Mouse (Mus musculus) liver, embryonic 16.5 days (tissue): ENCODE data around the gene 2310046K23Rik. TPM values are rescaled to one million over a fixed set of nuclear protein-coding genes. Genes with fewer than 3 reads are reported as not detected.
"Not testable (repeated sequence)": the region's sequence is repeated elsewhere in the genome, so short reads cannot be mapped to it uniquely, and the experiment has no call there.

Experiments used
- ATAC-seq: fragments of 200-750 bp; cut with Nextera tagmentation; 2 replicates; pipeline ENCODE4 v1.8.0; 2017; ENCODE audit warnings: low read depth, mild to moderate bottlenecking, moderate number of reproducible peaks, moderate library complexity
- H3K27ac ChIP-seq: fragments of 300-500 bp; sonication (generic); 2 replicates; pipeline ENCODE4 v1.5.1; 2014; ENCODE audit warnings: mild to moderate bottlenecking, low read length
- H3K27me3 ChIP-seq: fragments of 300-500 bp; sonication (generic); 2 replicates; pipeline ENCODE4 v1.6.1; 2014; ENCODE audit warnings: low read depth, low read length, mixed read lengths; ENCODE audit not compliant: control insufficient read depth, insufficient read depth
- H3K36me3 ChIP-seq: fragments of 300-500 bp; sonication (generic); 2 replicates; pipeline ENCODE4 v1.6.1; 2014; ENCODE audit warnings: mild to moderate bottlenecking; ENCODE audit not compliant: control insufficient read depth, insufficient read depth
- H3K4me1 ChIP-seq: fragments of 300-500 bp; sonication (generic); 2 replicates; pipeline ENCODE4 v1.6.1; 2014; ENCODE audit warnings: low read depth, low read length, mixed read lengths; ENCODE audit not compliant: control insufficient read depth
- H3K4me2 ChIP-seq: fragments of 300-500 bp; sonication (generic); 2 replicates; pipeline ENCODE4 v1.6.1; 2014; ENCODE audit warnings: low read depth, low read length, mixed read lengths
- H3K4me3 ChIP-seq: fragments of 300-500 bp; sonication (generic); 2 replicates; pipeline ENCODE4 v1.5.1; 2014; ENCODE audit warnings: low read depth, mild to moderate bottlenecking, low read length
- H3K9ac ChIP-seq: fragments of 300-500 bp; sonication (generic); 2 replicates; pipeline ENCODE4 v1.6.1; 2014; ENCODE audit warnings: low read depth, low read length
- H3K9me3 ChIP-seq: fragments of 300-500 bp; sonication (generic); replicated peaks from 2 replicates; pipeline ENCODE4 v1.6.1; 2016; ENCODE audit warnings: low read length; ENCODE audit not compliant: control insufficient read depth
- WGBS: fragments of 180-500 bp; shearing (Covaris S2); extraction: QIAGEN DNeasy Blood & Tissue Kit; methylation state at CpG from one replicate; pipeline ENCODE4 v1.1.7; 2014; ENCODE audit not compliant: insufficient replicate concordance; 5-methylcytosine and 5-hydroxymethylcytosine counted together
- polyA plus RNA-seq: library from polyadenylated mRNA; unstranded; fragments of >200 nt; fragmentation: Nextera tagmentation; extraction: Ambion mirVana; gene quantifications from 2 replicates; pipeline ENCODE4 v1.2.1, GENCODE M21; 2015

2310046K23Rik gene
- polyA plus RNA-seq, 1 experiment from 2014 or later, result not detected

GRCm38 (mm10) chr3:92510786-92511185 is 23.5 kb downstream of the 2310046K23Rik start:
- Histone ChIP-seq H3K36me3 (no peaks in the 10 kb centered on the region), H3K4me1 (no peaks in the 10 kb centered on the region), H3K27ac (no peak overlapping the region), H3K9ac (no peak overlapping the region), H3K4me3 (no peak overlapping the region), H3K27me3 (no peaks in the 10 kb centered on the region), H3K4me2 (no peak overlapping the region), H3K9me3 (no peaks in the 10 kb centered on the region)
- ATAC-seq, result no peak

- 57% methylated on average over 1 of the region's 1 CpGs for WGBS
- no peaks in the 10 kb centered on the region for H3K9me3 ChIP-seq
- ATAC-seq, result no peak
- H3K9ac ChIP-seq, result no peak overlapping the region
- no peaks in the 10 kb centered on the region for H3K4me1 ChIP-seq
- H3K4me3 ChIP-seq, result no peak overlapping the region
- no peaks in the 10 kb centered on the region for H3K27me3 ChIP-seq
- no peak overlapping the region for H3K4me2 ChIP-seq
- no peaks in the 10 kb centered on the region for H3K36me3 ChIP-seq
- no peak overlapping the region for H3K27ac ChIP-seq
Observed at GRCm38 (mm10) chr3:92508185-92508584, 26.1 kb downstream of the 2310046K23Rik start.

- no peaks in the 10 kb centered on the region for H3K36me3 ChIP-seq
- H3K27me3 ChIP-seq, result no peaks in the 10 kb centered on the region
- H3K4me3 ChIP-seq, result no peak overlapping the region
- H3K4me2 ChIP-seq, result no peak overlapping the region
- no peak for ATAC-seq
- no peaks in the 10 kb centered on the region for H3K4me1 ChIP-seq
- H3K9me3 ChIP-seq, result no peaks in the 10 kb centered on the region
- no peak overlapping the region for H3K27ac ChIP-seq
- H3K9ac ChIP-seq, result no peak overlapping the region
Observed at GRCm38 (mm10) chr3:92503528-92503927, 30.8 kb downstream of the 2310046K23Rik start.

- Histone ChIP-seq H3K27ac (no peak within 1 kb of the TSS), H3K4me1 (no peaks in the 10 kb centered on the region), H3K9me3 (no peaks in the 10 kb centered on the region), H3K36me3 (no peaks in the 10 kb centered on the region), H3K4me3 (no peak within 1 kb of the TSS), H3K27me3 (no peaks in the 10 kb centered on the region), H3K4me2 (no peak within 1 kb of the TSS), H3K9ac (no peak within 1 kb of the TSS)
- WGBS, result 64% methylated on average over 1 of the region's 1 CpGs
- ATAC-seq, result no peak
Observed at GRCm38 (mm10) chr3:92500393-92500792, 33.9 kb downstream of the 2310046K23Rik start, which contains the start of gene Sprr4. TSS of gene Sprr4 (minus strand) at chr3:92500493.

GRCm38 (mm10) chr3:92490262-92490661 is 44.0 kb downstream of the 2310046K23Rik start:
- not testable (repeated sequence) for H3K27me3 ChIP-seq, ATAC-seq, H3K9me3 ChIP-seq, H3K36me3 ChIP-seq, H3K4me1 ChIP-seq, H3K27ac ChIP-seq, H3K4me2 ChIP-seq, H3K9ac ChIP-seq, H3K4me3 ChIP-seq

GRCm38 (mm10) chr3:92486307-92486706 is 48.0 kb downstream of the 2310046K23Rik start:
- no peak for ATAC-seq
- Histone ChIP-seq H3K36me3 (no peaks in the 10 kb centered on the region), H3K4me3 (no peak overlapping the region), H3K27me3 (no peaks in the 10 kb centered on the region), H3K4me2 (no peak overlapping the region), H3K4me1 (no peaks in the 10 kb centered on the region), H3K9me3 (no peaks in the 10 kb centered on the region), H3K9ac (no peak overlapping the region), H3K27ac (no peak overlapping the region)
- 12% methylated on average over 1 of the region's 1 CpGs for WGBS

GRCm38 (mm10) chr3:92485863-92486262 is 48.4 kb downstream of the 2310046K23Rik start, which contains the start of gene Sprr1a:
TSS of gene Sprr1a (minus strand) at chr3:92485895.
- Histone ChIP-seq H3K27ac (no peak within 1 kb of the TSS), H3K4me1 (no peaks in the 10 kb centered on the region), H3K4me3 (no peak within 1 kb of the TSS), H3K36me3 (no peaks in the 10 kb centered on the region), H3K27me3 (no peaks in the 10 kb centered on the region), H3K9me3 (no peaks in the 10 kb centered on the region), H3K4me2 (no peak within 1 kb of the TSS), H3K9ac (no peak within 1 kb of the TSS)
- no peak for ATAC-seq

Other genes with a start within 250 kb of the 2310046K23Rik start
- gene Sprr2a3, start 249.1 kb downstream of the 2310046K23Rik start, polyA plus RNA-seq, result 0.32 TPM in 1 of 2 replicates, not detected in the other
- 0.11 TPM in 1 of 2 replicates, not detected in the other for gene Sprr2b, start 217.9 kb downstream of the 2310046K23Rik start, polyA plus RNA-seq
- not detected in 2 replicates for gene Sprr2d, start 195.4 kb downstream of the 2310046K23Rik start, polyA plus RNA-seq
- not detected in 2 replicates for gene Sprr2e, start 182.4 kb downstream of the 2310046K23Rik start, polyA plus RNA-seq
- gene Sprr2f, start 169.3 kb downstream of the 2310046K23Rik start, polyA plus RNA-seq, result not detected in 2 replicates
- not detected in 2 replicates for gene Sprr2h, start 148.8 kb downstream of the 2310046K23Rik start, polyA plus RNA-seq
- not detected in 2 replicates for gene Sprr2i, start 126.5 kb downstream of the 2310046K23Rik start, polyA plus RNA-seq
- not detected in 2 replicates for gene Sprr2j-ps, start 116.4 kb downstream of the 2310046K23Rik start, polyA plus RNA-seq
- gene Gm9774, start 105.1 kb downstream of the 2310046K23Rik start, polyA plus RNA-seq, result 3.5 and 4.3 TPM in 2 replicates
- not detected in 2 replicates for gene Sprr2k, start 101.9 kb downstream of the 2310046K23Rik start, polyA plus RNA-seq
- not detected in 2 replicates for gene Sprr1b, start 95.7 kb downstream of the 2310046K23Rik start, polyA plus RNA-seq
- not detected in 2 replicates for gene Sprr3, start 75.8 kb downstream of the 2310046K23Rik start, polyA plus RNA-seq
- 0.15 TPM in 1 of 2 replicates, not detected in the other for gene Sprr1a, start 48.6 kb downstream of the 2310046K23Rik start, polyA plus RNA-seq
- gene Sprr4, start 34.0 kb downstream of the 2310046K23Rik start, polyA plus RNA-seq, result not detected in 2 replicates
- not detected in 2 replicates for gene Ivl, start 39.2 kb upstream of the 2310046K23Rik start, polyA plus RNA-seq
- gene Smcp, start 54.5 kb upstream of the 2310046K23Rik start, polyA plus RNA-seq, result 0.13 and 0.24 TPM in 2 replicates
- gene 2210017I01Rik, start 73.0 kb upstream of the 2310046K23Rik start, polyA plus RNA-seq, result not detected in 2 replicates
- 0.11 TPM in 1 of 2 replicates, not detected in the other for gene Lce6a, start 87.1 kb upstream of the 2310046K23Rik start, polyA plus RNA-seq
- not detected in 2 replicates for gene Lce1a1, start 113.8 kb upstream of the 2310046K23Rik start, polyA plus RNA-seq
- not detected in 2 replicates for gene Lce1b, start 122.4 kb upstream of the 2310046K23Rik start, polyA plus RNA-seq
- not detected in 2 replicates for gene Lce1a2, start 135.8 kb upstream of the 2310046K23Rik start, polyA plus RNA-seq
- gene Lce1c, start 144.7 kb upstream of the 2310046K23Rik start, polyA plus RNA-seq, result not detected in 2 replicates
- not detected in 2 replicates for gene Lce1d, start 152.7 kb upstream of the 2310046K23Rik start, polyA plus RNA-seq
- gene Lce1e, start 174.6 kb upstream of the 2310046K23Rik start, polyA plus RNA-seq, result not detected in 2 replicates
- not detected in 2 replicates for gene Lce1f, start 185.8 kb upstream of the 2310046K23Rik start, polyA plus RNA-seq
- not detected in 2 replicates for gene Gm38119, start 204.6 kb upstream of the 2310046K23Rik start, polyA plus RNA-seq
- gene Lce1g, start 217.8 kb upstream of the 2310046K23Rik start, polyA plus RNA-seq, result not detected in 2 replicates
- not detected in 2 replicates for gene Lce1h, start 230.6 kb upstream of the 2310046K23Rik start, polyA plus RNA-seq
- not detected in 2 replicates for gene Lce1i, start 244.4 kb upstream of the 2310046K23Rik start, polyA plus RNA-seq